Mouse (Mus musculus) heart, embryonic 12.5 days (tissue): Measurements from ENCODE around the gene Ackr2. TPM values are rescaled to one million over a fixed set of nuclear protein-coding genes. Genes with fewer than 3 reads are reported as not detected.

ENCODE experiments used
- ATAC-seq: fragments of 200-750 bp; cut with Nextera tagmentation; 2 replicates; pipeline ENCODE4 v1.8.0; 2017; ENCODE audit warnings: moderate TSS enrichment, moderate library complexity; ENCODE audit not compliant: insufficient number of reproducible peaks, low FRiP score
- H3K27ac ChIP-seq: fragments of 300-500 bp; sonication (generic); 2 replicates; pipeline ENCODE4 v1.5.1; 2016; ENCODE audit warnings: mild to moderate bottlenecking, moderate library complexity; ENCODE audit not compliant: poor library complexity, severe bottlenecking
- H3K27me3 ChIP-seq: fragments of 300-500 bp; sonication (generic); replicated peaks from 2 replicates; pipeline ENCODE4 v1.6.1; 2016; ENCODE audit warnings: mild to moderate bottlenecking, moderate library complexity
- H3K36me3 ChIP-seq: fragments of 300-500 bp; sonication (generic); 2 replicates; pipeline ENCODE4 v1.6.1; 2016; ENCODE audit warnings: mild to moderate bottlenecking, moderate library complexity
- H3K4me1 ChIP-seq: fragments of 300-500 bp; sonication (generic); replicated peaks from 2 replicates; pipeline ENCODE4 v1.6.1; 2016; ENCODE audit warnings: mild to moderate bottlenecking
- H3K4me2 ChIP-seq: fragments of 300-500 bp; sonication (generic); 2 replicates; pipeline ENCODE4 v1.6.1; 2016; ENCODE audit warnings: mild to moderate bottlenecking, moderate library complexity
- H3K4me3 ChIP-seq: fragments of 300-500 bp; sonication (generic); 2 replicates; pipeline ENCODE4 v1.5.1; 2016; ENCODE audit warnings: mild to moderate bottlenecking
- H3K9ac ChIP-seq: fragments of 300-500 bp; sonication (generic); 2 replicates; pipeline ENCODE4 v1.6.1; 2016; ENCODE audit warnings: mild to moderate bottlenecking, moderate library complexity
- H3K9me3 ChIP-seq: fragments of 300-500 bp; sonication (generic); replicated peaks from 2 replicates; pipeline ENCODE4 v1.6.1; 2016; ENCODE audit warnings: mild to moderate bottlenecking, moderate library complexity
- WGBS: fragments of 180-500 bp; shearing (Covaris S2); methylation state at CpG from one replicate; pipeline ENCODE4 v1.1.7; 2016; 5-methylcytosine and 5-hydroxymethylcytosine counted together
- polyA plus RNA-seq: library from polyadenylated mRNA; unstranded; fragments of >200 nt; fragmentation: Nextera tagmentation; extraction: Ambion mirVana; gene quantifications from 2 replicates; pipeline ENCODE4 v1.2.1, GENCODE M21; 2016

The Ackr2 gene
- polyA plus RNA-seq, result 0.09 and 0.32 TPM in 2 replicates

DNA sequence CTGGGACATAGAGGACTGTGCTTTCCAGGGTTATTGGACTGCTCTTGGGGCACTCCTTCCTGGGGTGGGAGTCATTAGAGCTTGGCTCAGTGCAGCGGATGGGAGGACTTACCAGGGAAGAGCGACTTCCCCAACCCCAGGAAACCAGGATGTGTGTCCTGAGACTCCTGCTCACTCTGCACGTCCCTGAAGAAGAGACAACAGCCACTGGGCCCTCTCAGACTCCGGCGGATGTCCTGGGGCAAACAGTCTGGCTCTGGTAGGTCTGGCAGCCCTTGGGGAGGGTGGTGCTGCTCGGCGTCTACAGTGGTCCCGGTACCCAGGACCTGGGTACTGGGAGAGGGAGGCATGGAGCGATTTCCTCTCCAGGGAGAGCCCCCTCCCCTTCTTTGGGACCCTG lies at the start of gene Ackr2:
Gene Ackr2 (plus strand): TSS at position 111 of the 400 bp plus-strand sequence.
- peaks cover 7% of the 10 kb centered on the region; the same call in 1 of the 2 replicates for H3K4me1 ChIP-seq
- no peaks in the 10 kb centered on the region for H3K9me3 ChIP-seq
- no peak within 1 kb of the TSS for H3K4me2 ChIP-seq
- no peak for ATAC-seq
- no peak within 1 kb of the TSS for H3K27ac ChIP-seq
- no peak within 1 kb of the TSS for H3K4me3 ChIP-seq
- no peak within 1 kb of the TSS for H3K9ac ChIP-seq
- no peaks in the 10 kb centered on the region for H3K36me3 ChIP-seq
- WGBS, result 82% methylated on average over 9 of the region's 9 CpGs
- H3K27me3 ChIP-seq, result no peaks in the 10 kb centered on the region

DNA sequence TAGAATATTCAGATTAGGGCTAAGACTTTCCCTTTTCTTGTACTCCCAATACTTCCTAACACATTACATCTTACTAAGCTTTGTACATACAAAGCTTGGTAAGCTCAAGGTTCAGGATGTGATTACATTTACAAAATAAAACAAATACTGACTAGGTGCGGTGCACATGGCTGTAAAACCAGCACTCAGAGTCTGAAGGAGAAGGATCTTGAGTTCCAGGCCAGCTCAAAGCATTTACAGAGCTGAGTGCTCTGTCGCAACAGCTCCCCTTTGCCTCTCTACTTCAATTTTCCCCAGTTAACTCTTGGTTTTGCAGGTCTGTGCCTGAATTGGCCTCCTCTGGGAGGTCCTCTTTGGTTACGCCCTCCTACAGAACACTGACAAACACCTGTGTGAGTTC lies 43.9 kb upstream of the Ackr2 start:
- Histone ChIP-seq H3K9ac (no peak overlapping the region), H3K4me3 (no peak overlapping the region), H3K27me3 (no peaks in the 10 kb centered on the region), H3K4me1 (0 out of 2 replicates have a peak, but pooled peaks cover 4% of the 10 kb centered on the region), H3K4me2 (no peak overlapping the region), H3K9me3 (no peaks in the 10 kb centered on the region), H3K27ac (no peak overlapping the region), H3K36me3 (peaks cover 36% of the 10 kb centered on the region)
- WGBS, result 94% methylated on average over 3 of the region's 3 CpGs
- no peak for ATAC-seq

DNA sequence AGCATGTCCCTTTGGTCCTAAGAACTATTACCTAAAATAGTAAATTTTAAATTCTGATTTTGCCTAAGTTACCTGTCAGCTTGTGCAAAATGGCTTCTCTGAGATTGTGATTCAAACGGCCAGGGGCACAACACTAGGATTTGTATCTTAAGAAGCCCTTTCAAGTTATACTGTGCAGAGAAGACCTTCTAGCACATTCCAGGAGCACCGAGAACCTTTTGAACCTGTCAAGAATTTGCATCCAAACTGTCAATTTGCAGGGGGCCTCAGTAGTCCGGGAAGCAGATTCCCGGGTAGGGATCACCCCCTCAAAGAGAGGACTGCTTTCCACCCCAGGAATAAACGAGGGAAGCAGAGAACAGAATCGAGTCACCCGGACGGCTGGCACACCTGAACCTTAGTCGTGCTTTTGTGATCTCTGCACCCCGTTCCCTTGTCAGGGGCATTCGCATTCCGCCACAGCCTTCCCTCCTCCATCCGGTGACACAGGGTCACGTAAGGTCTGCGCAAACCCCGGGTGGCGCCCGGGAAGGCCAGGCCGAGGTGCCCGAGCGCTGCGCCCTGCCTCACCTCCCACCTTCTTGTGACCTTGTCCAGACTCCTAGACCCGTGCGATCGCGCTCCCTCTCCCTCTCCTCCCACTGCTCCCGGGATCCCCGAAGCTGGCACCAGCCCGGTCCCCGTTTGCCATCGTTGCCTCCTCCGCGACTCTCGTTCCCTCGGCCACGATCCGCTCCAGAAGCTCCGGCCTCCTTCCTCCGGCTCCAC lies 41.3 kb upstream of the Ackr2 start:
- under 1% methylated on average over 38 of the region's 39 CpGs for WGBS
- Histone ChIP-seq H3K4me2 (peak overlapping the region; percentile 85), H3K27ac (peak overlapping the region; percentile 98), H3K4me3 (peak overlapping the region; percentile 76), H3K9ac (peak overlapping the region; percentile 90), H3K27me3 (no peaks in the 10 kb centered on the region), H3K4me1 (0 out of 2 replicates have a peak, but pooled peaks cover 4% of the 10 kb centered on the region), H3K36me3 (peaks cover 17% of the 10 kb centered on the region), H3K9me3 (no peaks in the 10 kb centered on the region)
- peak; percentile 38 for ATAC-seq

DNA sequence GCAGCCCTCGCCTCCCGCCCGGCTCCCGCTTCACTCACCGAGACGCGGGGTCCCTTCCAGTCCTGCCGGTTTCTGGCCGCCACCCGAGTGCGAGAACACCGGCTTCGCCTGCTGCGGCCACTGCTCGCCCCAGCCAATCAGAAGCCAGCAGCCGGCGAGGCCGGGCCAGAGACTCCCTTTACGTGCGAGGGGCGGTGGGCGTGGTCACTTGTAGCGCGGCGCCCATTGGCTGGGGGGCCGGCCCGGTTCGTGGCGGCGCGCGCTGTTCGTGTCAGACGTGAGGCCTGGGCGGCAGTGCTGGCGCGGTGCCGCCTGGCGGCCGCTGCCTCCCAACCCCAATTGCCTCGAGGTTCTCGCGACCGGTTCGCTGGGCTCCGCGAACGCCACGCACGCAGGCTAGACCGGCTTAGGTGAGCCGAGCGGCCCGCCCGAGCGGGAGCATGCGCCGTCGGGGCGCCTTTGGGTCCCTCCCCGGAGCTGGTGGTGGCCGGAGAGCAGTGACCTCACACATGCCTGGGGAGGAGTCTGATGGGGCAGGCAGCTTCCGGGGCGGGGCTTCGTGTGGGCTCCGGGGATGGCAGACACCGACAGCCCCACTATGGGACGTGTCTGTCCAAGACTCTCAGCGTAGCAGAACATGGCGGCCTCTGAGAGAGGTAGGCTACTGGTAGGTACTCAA lies 40.5 kb upstream of the Ackr2 start:
- H3K4me3 ChIP-seq, result peak overlapping the region; percentile 76
- peak; percentile 99 for ATAC-seq
- peak overlapping the region; percentile 98 for H3K27ac ChIP-seq
- WGBS, result under 1% methylated on average over 70 of the region's 70 CpGs
- H3K4me1 ChIP-seq, result 0 out of 2 replicates have a peak, but pooled peaks cover 4% of the 10 kb centered on the region
- H3K9ac ChIP-seq, result peak overlapping the region; percentile 90
- H3K9me3 ChIP-seq, result no peaks in the 10 kb centered on the region
- no peaks in the 10 kb centered on the region for H3K27me3 ChIP-seq
- peaks cover 11% of the 10 kb centered on the region for H3K36me3 ChIP-seq
- H3K4me2 ChIP-seq, result peak overlapping the region; percentile 85

DNA sequence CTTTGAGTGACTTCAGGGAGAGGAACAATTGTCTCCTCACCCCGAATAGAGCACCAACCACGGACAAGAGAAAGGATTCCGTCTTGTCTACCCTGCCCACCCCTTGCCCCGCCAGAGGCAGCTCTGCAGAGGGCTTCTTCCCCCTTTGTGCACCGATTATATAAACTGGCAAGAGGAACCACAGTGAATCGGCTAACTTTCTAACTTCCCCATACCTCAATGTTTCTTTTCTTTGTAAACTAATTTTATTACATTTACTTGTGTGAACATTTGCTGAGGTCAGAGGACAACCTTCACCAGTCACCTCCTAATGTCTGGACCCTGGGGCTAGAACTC lies 40.0 kb upstream of the Ackr2 start, which contains the start of gene Higd1a:
Gene Higd1a (minus strand): TSS at position 210 of the 336 bp plus-strand sequence.
- peak within 1 kb of the TSS; percentile 76 for H3K4me3 ChIP-seq
- H3K36me3 ChIP-seq, result peaks cover 11% of the 10 kb centered on the region
- H3K27me3 ChIP-seq, result no peaks in the 10 kb centered on the region
- no peak for ATAC-seq
- 19% methylated on average over 6 of the region's 6 CpGs for WGBS
- peak within 1 kb of the TSS; percentile 90 for H3K9ac ChIP-seq
- H3K4me2 ChIP-seq, result peak within 1 kb of the TSS; percentile 85
- no peaks in the 10 kb centered on the region for H3K9me3 ChIP-seq
- H3K27ac ChIP-seq, result peak within 1 kb of the TSS; percentile 98
- 0 out of 2 replicates have a peak, but pooled peaks cover 4% of the 10 kb centered on the region for H3K4me1 ChIP-seq

DNA sequence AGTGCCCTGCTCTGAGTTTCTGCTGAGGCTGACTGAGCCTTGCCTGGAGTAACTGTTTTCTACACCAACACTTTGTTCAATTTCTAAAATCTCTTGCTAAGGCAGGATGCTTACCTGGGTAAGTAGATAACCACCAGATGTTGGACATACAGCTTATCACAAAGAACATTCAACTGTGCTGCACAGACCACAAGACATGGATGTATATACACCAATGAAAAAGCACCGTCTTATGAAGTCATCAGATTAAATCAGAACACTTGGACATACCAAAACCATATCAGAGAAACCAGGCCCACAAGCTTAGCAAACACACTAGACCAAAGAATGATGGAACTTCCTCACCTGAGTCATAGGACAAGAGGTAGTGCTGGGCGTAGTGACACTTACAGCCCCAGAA lies 38.8 kb upstream of the Ackr2 start:
- H3K4me3 ChIP-seq, result no peak overlapping the region
- no peak overlapping the region for H3K9ac ChIP-seq
- H3K36me3 ChIP-seq, result peaks cover 4% of the 10 kb centered on the region; the same call in 1 of the 2 replicates
- 87% methylated on average over 2 of the region's 2 CpGs for WGBS
- no peaks in the 10 kb centered on the region for H3K27me3 ChIP-seq
- no peak for ATAC-seq
- no peaks in the 10 kb centered on the region for H3K9me3 ChIP-seq
- H3K4me1 ChIP-seq, result 0 out of 2 replicates have a peak, but pooled peaks cover 4% of the 10 kb centered on the region
- H3K4me2 ChIP-seq, result no peak overlapping the region
- H3K27ac ChIP-seq, result no peak overlapping the region

DNA sequence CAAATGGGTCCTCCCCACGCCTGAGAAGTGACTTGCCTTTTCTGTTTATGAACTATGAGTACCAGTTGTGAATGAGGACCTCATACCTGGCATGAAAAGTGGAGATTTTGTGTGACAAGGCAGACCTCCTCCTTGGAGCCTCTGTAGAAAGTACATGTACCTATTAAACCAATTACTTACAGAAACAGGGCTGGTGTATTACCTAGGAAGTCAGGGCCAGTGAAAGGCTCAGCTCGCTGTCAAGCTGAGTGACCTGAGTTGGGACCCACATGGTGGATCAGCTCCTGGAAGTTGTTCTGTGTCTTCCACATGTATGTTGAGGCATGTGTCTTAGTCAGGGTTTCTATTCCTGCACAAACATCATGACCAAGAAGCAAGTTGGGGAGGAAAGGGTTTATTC lies 37.2 kb upstream of the Ackr2 start:
- H3K4me2 ChIP-seq, result no peak overlapping the region
- WGBS, result 85% methylated on average over 2 of the region's 2 CpGs
- no peaks in the 10 kb centered on the region for H3K9me3 ChIP-seq
- no peak overlapping the region for H3K27ac ChIP-seq
- H3K4me3 ChIP-seq, result no peak overlapping the region
- 0 out of 2 replicates have a peak, but pooled peaks cover 10% of the 10 kb centered on the region for H3K4me1 ChIP-seq
- H3K9ac ChIP-seq, result no peak overlapping the region
- ATAC-seq, result no peak
- H3K36me3 ChIP-seq, result peaks cover 4% of the 10 kb centered on the region; the same call in 1 of the 2 replicates
- H3K27me3 ChIP-seq, result no peaks in the 10 kb centered on the region

DNA sequence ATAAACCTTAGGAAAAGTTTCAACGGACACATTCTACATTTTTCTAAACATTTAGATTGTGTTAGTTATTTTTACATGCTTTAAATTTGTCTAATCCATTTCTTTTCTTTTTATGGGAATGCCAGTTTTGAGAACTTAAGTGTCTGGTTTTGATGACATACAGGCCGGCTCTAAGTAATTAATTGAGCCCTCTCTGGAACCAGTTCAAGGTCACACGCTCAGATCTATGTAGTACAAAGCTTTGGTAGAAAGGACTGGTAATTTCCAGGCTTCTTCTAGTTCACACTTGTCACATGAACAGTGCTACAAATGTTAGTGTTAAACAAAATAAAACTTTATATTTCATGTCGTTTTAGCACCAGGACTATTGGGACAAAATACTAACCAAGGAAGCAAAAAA lies 33.3 kb upstream of the Ackr2 start:
- no peak overlapping the region for H3K4me2 ChIP-seq
- H3K9me3 ChIP-seq, result no peaks in the 10 kb centered on the region
- H3K9ac ChIP-seq, result no peak overlapping the region
- 0 out of 2 replicates have a peak, but pooled peaks cover 6% of the 10 kb centered on the region for H3K4me1 ChIP-seq
- no peak for ATAC-seq
- no peak overlapping the region for H3K4me3 ChIP-seq
- H3K27ac ChIP-seq, result no peak overlapping the region
- no peaks in the 10 kb centered on the region for H3K27me3 ChIP-seq
- WGBS, result 65% methylated on average over 4 of the region's 4 CpGs
- no peaks in the 10 kb centered on the region for H3K36me3 ChIP-seq

DNA sequence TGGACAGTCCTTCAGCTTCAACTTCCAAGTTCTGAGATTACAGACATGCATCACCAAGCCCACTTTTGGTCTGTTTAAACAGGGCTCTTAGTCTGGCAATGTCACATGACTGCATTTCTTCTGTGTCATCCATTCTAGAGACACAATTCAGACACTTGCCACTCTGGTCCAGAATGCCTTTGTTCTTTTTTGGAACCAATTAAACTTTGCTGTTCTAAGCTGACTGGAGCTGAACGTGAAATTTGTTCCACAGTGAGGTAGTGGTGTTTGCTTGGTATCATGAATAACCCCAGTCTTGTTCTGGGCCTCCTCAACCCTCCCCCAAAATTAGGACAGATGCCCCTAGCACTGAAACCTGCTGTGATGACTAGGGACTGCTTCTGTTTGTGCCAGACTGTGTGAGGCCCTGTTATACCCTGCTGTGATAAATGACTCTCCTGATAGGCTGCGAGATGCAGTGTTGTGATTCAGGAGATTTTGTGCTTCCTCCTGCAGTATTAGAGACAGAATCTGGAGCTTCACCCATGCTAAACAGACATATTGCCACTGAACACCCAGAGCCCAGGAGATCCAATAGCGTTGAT lies 32.6 kb upstream of the Ackr2 start:
- H3K36me3 ChIP-seq, result no peaks in the 10 kb centered on the region
- ATAC-seq, result no peak
- no peaks in the 10 kb centered on the region for H3K27me3 ChIP-seq
- H3K4me3 ChIP-seq, result no peak overlapping the region
- H3K27ac ChIP-seq, result no peak overlapping the region
- H3K4me1 ChIP-seq, result 0 out of 2 replicates have a peak, but pooled peaks cover 6% of the 10 kb centered on the region
- WGBS, result 46% methylated on average over 3 of the region's 3 CpGs
- no peak overlapping the region for H3K4me2 ChIP-seq
- no peak overlapping the region for H3K9ac ChIP-seq
- H3K9me3 ChIP-seq, result no peaks in the 10 kb centered on the region

DNA sequence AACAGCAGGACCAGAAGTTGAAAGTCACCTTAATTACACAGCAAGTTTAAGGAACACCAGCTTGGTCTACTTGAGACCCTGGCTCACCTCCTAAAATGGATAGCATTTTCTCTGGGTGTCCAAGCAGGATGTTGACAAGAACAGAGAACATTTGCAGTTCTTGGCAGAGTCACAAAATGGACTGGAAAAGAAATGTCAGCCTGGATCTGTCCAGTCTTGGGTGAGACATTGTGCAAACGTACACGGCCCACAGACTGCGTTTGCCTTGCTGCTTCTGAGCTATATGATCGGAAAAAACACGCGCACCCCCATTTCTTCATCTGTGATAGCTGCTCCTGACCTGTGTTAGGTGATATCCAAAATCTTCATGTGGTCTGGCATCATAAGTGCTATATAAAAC lies 30.5 kb upstream of the Ackr2 start:
- WGBS, result 81% methylated on average over 6 of the region's 6 CpGs
- Histone ChIP-seq H3K4me1 (0 out of 2 replicates have a peak, but pooled peaks cover 6% of the 10 kb centered on the region), H3K27ac (no peak overlapping the region), H3K9me3 (no peaks in the 10 kb centered on the region), H3K27me3 (no peaks in the 10 kb centered on the region), H3K4me2 (no peak overlapping the region), H3K4me3 (no peak overlapping the region), H3K36me3 (no peaks in the 10 kb centered on the region), H3K9ac (no peak overlapping the region)
- no peak for ATAC-seq

DNA sequence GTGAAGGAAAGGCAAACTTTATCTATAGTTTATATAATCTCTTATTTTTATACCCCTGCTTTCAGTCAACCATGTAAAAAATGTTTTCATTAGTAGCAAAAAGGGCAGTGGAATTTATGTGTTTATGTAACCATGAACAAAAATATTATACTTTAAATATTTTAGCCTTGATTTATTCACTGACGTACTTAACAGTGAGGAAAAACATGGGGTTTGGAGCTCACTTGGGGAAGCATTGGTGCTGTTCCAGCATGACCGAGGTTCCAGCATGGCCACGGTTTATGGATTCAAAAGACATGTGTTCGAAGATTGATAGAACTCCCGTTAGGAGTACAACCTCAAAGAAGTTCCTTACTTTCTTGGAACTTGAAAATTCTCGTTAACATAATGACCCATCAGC lies 29.9 kb upstream of the Ackr2 start:
- Histone ChIP-seq H3K27me3 (no peaks in the 10 kb centered on the region), H3K4me1 (0 out of 2 replicates have a peak, but pooled peaks cover 6% of the 10 kb centered on the region), H3K9me3 (no peaks in the 10 kb centered on the region), H3K27ac (no peak overlapping the region), H3K4me2 (no peak overlapping the region), H3K4me3 (no peak overlapping the region), H3K36me3 (no peaks in the 10 kb centered on the region), H3K9ac (no peak overlapping the region)
- WGBS, result 81% methylated on average over 6 of the region's 6 CpGs
- no peak for ATAC-seq
